Mouse (Mus musculus): ENCODE data around the gene Soga1.

Gene Soga1

GRCm38 (mm10) chr2:157078793-157079700 is at the start of gene Soga1:
Gene Soga1 (minus strand): TSS chr2:157079254.
- DNase-seq (ENCODE audit: low spot score in 2 of 2) = peak; percentile 60 to 79

- no peak for DNase-seq (ENCODE audit: low spot score in 2 of 2)
Measured at GRCm38 (mm10) chr2:157128072-157128471, 49.0 kb upstream of the Soga1 start.

- DNase-seq (ENCODE audit: low spot score in 2 of 2) = no peak
Measured at GRCm38 (mm10) chr2:157127370-157127769, 48.3 kb upstream of the Soga1 start.

GRCm38 (mm10) chr2:157125246-157125645 is 46.2 kb upstream of the Soga1 start:
- no peak for DNase-seq (ENCODE audit: low spot score in 2 of 2)

GRCm38 (mm10) chr2:157121766-157122165 is 42.7 kb upstream of the Soga1 start:
- no peak for DNase-seq (ENCODE audit: low spot score in 2 of 2)

GRCm38 (mm10) chr2:157119075-157119474 is 40.0 kb upstream of the Soga1 start:
- DNase-seq (ENCODE audit: low spot score in 2 of 2) = no peak

GRCm38 (mm10) chr2:157118556-157118955 is 39.5 kb upstream of the Soga1 start:
- no peak for DNase-seq (ENCODE audit: low spot score in 2 of 2)

GRCm38 (mm10) chr2:157116964-157117363 is 37.9 kb upstream of the Soga1 start:
- no peak for DNase-seq (ENCODE audit: low spot score in 2 of 2)

GRCm38 (mm10) chr2:157108236-157108635 is 29.2 kb upstream of the Soga1 start:
- no peak for DNase-seq (ENCODE audit: low spot score in 2 of 2)

GRCm38 (mm10) chr2:157104454-157104853 is 25.4 kb upstream of the Soga1 start:
- DNase-seq (ENCODE audit: low spot score in 2 of 2) = no peak

GRCm38 (mm10) chr2:157102256-157102655 is 23.2 kb upstream of the Soga1 start:
- DNase-seq (ENCODE audit: low spot score in 2 of 2) = no peak

GRCm38 (mm10) chr2:157101650-157102049 is 22.6 kb upstream of the Soga1 start:
- DNase-seq (ENCODE audit: low spot score in 2 of 2) = no peak

GRCm38 (mm10) chr2:157100319-157100605 is 21.2 kb upstream of the Soga1 start:
- DNase-seq (ENCODE audit: low spot score in 2 of 2) = no peak

- DNase-seq (ENCODE audit: low spot score in 2 of 2) = no peak
Measured at GRCm38 (mm10) chr2:157099532-157100318, 20.7 kb upstream of the Soga1 start.

- peak; percentile 51 to 72 for DNase-seq (ENCODE audit: low spot score in 2 of 2)
Measured at GRCm38 (mm10) chr2:157095005-157095755, 16.1 kb upstream of the Soga1 start.

GRCm38 (mm10) chr2:157092024-157092423 is 13.0 kb upstream of the Soga1 start:
- DNase-seq (ENCODE audit: low spot score in 2 of 2) = no peak

GRCm38 (mm10) chr2:157087536-157088317 is 8.7 kb upstream of the Soga1 start:
- DNase-seq (ENCODE audit: low spot score in 2 of 2) = no peak

- no peak for DNase-seq (ENCODE audit: low spot score in 2 of 2)
Measured at GRCm38 (mm10) chr2:157086796-157087195, 7.7 kb upstream of the Soga1 start, which contains the start of gene Tldc2. Gene Tldc2 (plus strand): TSS chr2:157087055.

- DNase-seq (ENCODE audit: low spot score in 2 of 2) = no peak
Measured at GRCm38 (mm10) chr2:157084831-157085585, 6.0 kb upstream of the Soga1 start.

- no peak for DNase-seq (ENCODE audit: low spot score in 2 of 2)
Measured at GRCm38 (mm10) chr2:157081960-157082359, 2.9 kb upstream of the Soga1 start.

GRCm38 (mm10) chr2:157081331-157081730 is 2.3 kb upstream of the Soga1 start:
- DNase-seq (ENCODE audit: low spot score in 2 of 2) = no peak

Measured in spleen, postnatal 4 days (tissue).